Mouse (Mus musculus): ENCODE data around the gene Lrrc23. TPM values are rescaled to one million over a fixed set of nuclear protein-coding genes. Genes with fewer than 3 reads are reported as not detected.
A peak's percentile ranks its signal among the peaks of the same experiment; 100 is the strongest.

Lrrc23 gene
- polyA plus RNA-seq, 2 experiments: 0.88 to 1.1 TPM

- ATAC-seq (ENCODE audit: low FRiP score, low read depth) (peak; percentile 83), DNase-seq (ENCODE audit: low spot score) (peak; percentile 85)
- Histone ChIP-seq H3K4me2 (replicated peaks; ENCODE audit: low read depth, low read length, severe bottlenecking) (peak overlapping the region; percentile 72), H3K4me1 (ENCODE audit: control insufficient read depth, insufficient read depth, low read length) (peaks cover 36% of the 10 kb centered on the region), H3K9ac (ENCODE audit: low read depth, low read length, severe bottlenecking) (peak overlapping the region; percentile 93), H3K27ac (replicated peaks; ENCODE audit: low read depth, low read length) (peak overlapping the region; percentile 98), H3K4me3 (replicated peaks; ENCODE audit: low read length) (peak overlapping the region; percentile 77), H3K27me3 (ENCODE audit: control insufficient read depth, insufficient read depth, low read length) (no peaks in the 10 kb centered on the region), H3K9me3 (ENCODE audit: control insufficient read depth, low read length) (no peaks in the 10 kb centered on the region), H3K36me3 (ENCODE audit: control insufficient read depth, insufficient read depth, low read length) (peaks cover 11% of the 10 kb centered on the region; the same call in 1 of the 2 replicates)
- TF ChIP-seq POLR2A (IDR thresholded peaks at IDR 0.05; ENCODE audit: borderline replicate concordance, extremely low read depth, insufficient read depth, insufficient read length): 0 out of 2 replicates have a peak, but pooled peaks have one; percentile 14
- WGBS: under 1% methylated on average over 43 of the region's 54 CpGs
These were observed 22.7 kb downstream of the Lrrc23 start for GRCm38 (mm10) chr6:124756652-124757350.

- H3K4me1 ChIP-seq (ENCODE audit: control insufficient read depth, insufficient read depth, low read length): peaks cover 36% of the 10 kb centered on the region
- DNase-seq (ENCODE audit: low spot score) (peak; percentile 61), ATAC-seq (ENCODE audit: low FRiP score, low read depth) (peak; percentile 66)
These were observed 23.5 kb downstream of the Lrrc23 start, which contains the start of the genes Gm45234 and Atn1 for GRCm38 (mm10) chr6:124755831-124756595. TSS of gene Gm45234 (minus strand) at chr6:124756021. TSS of gene Atn1 (minus strand) at chr6:124756524.

GRCm38 (mm10) chr6:124755306-124755705 is 24.2 kb downstream of the Lrrc23 start:
- ATAC-seq (ENCODE audit: low FRiP score, low read depth): no peak

More at GRCm38 (mm10) chr6:124755831-124756595, 23.5 kb downstream of the Lrrc23 start, which contains the start of the genes Gm45234 and Atn1:
- Histone ChIP-seq H3K36me3 (ENCODE audit: control insufficient read depth, insufficient read depth, low read length) (peaks cover 11% of the 10 kb centered on the region; the same call in 1 of the 2 replicates), H3K4me3 (replicated peaks; ENCODE audit: low read length) (peak within 1 kb of the TSS; percentile 77), H3K4me2 (replicated peaks; ENCODE audit: low read depth, low read length, severe bottlenecking) (peak within 1 kb of the TSS; percentile 72), H3K9me3 (ENCODE audit: control insufficient read depth, low read length) (no peaks in the 10 kb centered on the region), H3K27ac (replicated peaks; ENCODE audit: low read depth, low read length) (peak within 1 kb of the TSS; percentile 98), H3K9ac (ENCODE audit: low read depth, low read length, severe bottlenecking) (peak within 1 kb of the TSS; percentile 93), H3K27me3 (ENCODE audit: control insufficient read depth, insufficient read depth, low read length) (no peaks in the 10 kb centered on the region)
- WGBS: under 1% methylated on average over 29 of the region's 100 CpGs
- TF ChIP-seq POLR2A (IDR thresholded peaks at IDR 0.05; ENCODE audit: borderline replicate concordance, extremely low read depth, insufficient read depth, insufficient read length): no peak

GRCm38 (mm10) chr6:124753861-124754260 is 25.7 kb downstream of the Lrrc23 start:
- H3K9ac ChIP-seq (ENCODE audit: low read depth, low read length, severe bottlenecking): no peak overlapping the region
- TF ChIP-seq POLR2A (IDR thresholded peaks at IDR 0.05; ENCODE audit: borderline replicate concordance, extremely low read depth, insufficient read depth, insufficient read length): no peak
- peaks cover 32% of the 10 kb centered on the region for H3K4me1 ChIP-seq (ENCODE audit: control insufficient read depth, insufficient read depth, low read length)
- H3K27me3 ChIP-seq (ENCODE audit: control insufficient read depth, insufficient read depth, low read length): no peaks in the 10 kb centered on the region
- 86% methylated on average over 2 of the region's 2 CpGs for WGBS
- no peak overlapping the region; the same call in 1 of the 2 replicates for H3K4me2 ChIP-seq (replicated peaks; ENCODE audit: low read depth, low read length, severe bottlenecking)
- DNase-seq (ENCODE audit: low spot score) (no peak), ATAC-seq (ENCODE audit: low FRiP score, low read depth) (no peak)
- H3K36me3 ChIP-seq (ENCODE audit: control insufficient read depth, insufficient read depth, low read length): peaks cover 27% of the 10 kb centered on the region
- 0 out of 2 replicates have a peak overlapping the region, but pooled peaks have one; percentile 3 for H3K4me3 ChIP-seq (replicated peaks; ENCODE audit: low read length)
- H3K9me3 ChIP-seq (ENCODE audit: control insufficient read depth, low read length): no peaks in the 10 kb centered on the region
- H3K27ac ChIP-seq (replicated peaks; ENCODE audit: low read depth, low read length): no peak overlapping the region

More at GRCm38 (mm10) chr6:124755306-124755705, 24.2 kb downstream of the Lrrc23 start:
- Histone ChIP-seq H3K9ac (ENCODE audit: low read depth, low read length, severe bottlenecking) (peak overlapping the region; percentile 93), H3K4me1 (ENCODE audit: control insufficient read depth, insufficient read depth, low read length) (peaks cover 36% of the 10 kb centered on the region), H3K27ac (replicated peaks; ENCODE audit: low read depth, low read length) (peak overlapping the region; percentile 98), H3K9me3 (ENCODE audit: control insufficient read depth, low read length) (no peaks in the 10 kb centered on the region), H3K4me2 (replicated peaks; ENCODE audit: low read depth, low read length, severe bottlenecking) (peak overlapping the region; percentile 72), H3K27me3 (ENCODE audit: control insufficient read depth, insufficient read depth, low read length) (no peaks in the 10 kb centered on the region), H3K36me3 (ENCODE audit: control insufficient read depth, insufficient read depth, low read length) (peaks cover 12% of the 10 kb centered on the region), H3K4me3 (replicated peaks; ENCODE audit: low read length) (peak overlapping the region; percentile 77)
- DNase-seq (ENCODE audit: low spot score): no peak
- 3% methylated on average over 3 of the region's 3 CpGs for WGBS
- TF ChIP-seq POLR2A (IDR thresholded peaks at IDR 0.05; ENCODE audit: borderline replicate concordance, extremely low read depth, insufficient read depth, insufficient read length): no peak

GRCm38 (mm10) chr6:124750405-124750804 is 29.1 kb downstream of the Lrrc23 start:
- no peak overlapping the region for H3K4me3 ChIP-seq (replicated peaks; ENCODE audit: low read length)
- TF ChIP-seq POLR2A (IDR thresholded peaks at IDR 0.05; ENCODE audit: borderline replicate concordance, extremely low read depth, insufficient read depth, insufficient read length): no peak
- H3K4me1 ChIP-seq (ENCODE audit: control insufficient read depth, insufficient read depth, low read length): peaks cover 25% of the 10 kb centered on the region
- DNase-seq (ENCODE audit: low spot score) (no peak), ATAC-seq (ENCODE audit: low FRiP score, low read depth) (no peak)
- WGBS: 87% methylated on average over 8 of the region's 8 CpGs
- no peak overlapping the region for H3K27ac ChIP-seq (replicated peaks; ENCODE audit: low read depth, low read length)
- H3K9ac ChIP-seq (ENCODE audit: low read depth, low read length, severe bottlenecking): no peak overlapping the region
- no peaks in the 10 kb centered on the region for H3K27me3 ChIP-seq (ENCODE audit: control insufficient read depth, insufficient read depth, low read length)
- no peaks in the 10 kb centered on the region for H3K9me3 ChIP-seq (ENCODE audit: control insufficient read depth, low read length)
- H3K4me2 ChIP-seq (replicated peaks; ENCODE audit: low read depth, low read length, severe bottlenecking): no peak overlapping the region
- peaks cover 51% of the 10 kb centered on the region for H3K36me3 ChIP-seq (ENCODE audit: control insufficient read depth, insufficient read depth, low read length)

All from limb, embryonic 14.5 days (tissue).